Mouse (Mus musculus): ENCODE results near the gene Zfp638. TPM values are rescaled to one million over a fixed set of nuclear protein-coding genes. Genes with fewer than 3 reads are reported as not detected.

Gene Zfp638
- polyA plus RNA-seq, 1 experiment from 2014 or later = 102 TPM

- Histone ChIP-seq H3K4me1 (ENCODE audit: control insufficient read depth, insufficient read depth, low read length) (no peaks in the 10 kb centered on the region), H3K27me3 (ENCODE audit: control insufficient read depth, insufficient read depth, low read length) (no peaks in the 10 kb centered on the region), H3K36me3 (ENCODE audit: control insufficient read depth, insufficient read depth, low read length) (no peaks in the 10 kb centered on the region), H3K4me2 (ENCODE audit: low read depth) (no peak overlapping the region), H3K4me3 (ENCODE audit: low read depth, low read length) (no peak overlapping the region), H3K9me3 (ENCODE audit: control insufficient read depth, low read length) (no peaks in the 10 kb centered on the region), H3K9ac (ENCODE audit: low read length) (no peak overlapping the region), H3K27ac (ENCODE audit: low read depth, low read length) (no peak overlapping the region)
- WGBS = 100% methylated on average over 1 of the region's 1 CpGs
- ATAC-seq (ENCODE audit: insufficient read depth, low FRiP score, low TSS enrichment) = no peak
- DNase-seq (ENCODE audit: low spot score) = no peak
Measured at GRCm38 (mm10) chr6:83893584-83893983, 26.7 kb downstream of the Zfp638 start.

- Histone ChIP-seq H3K36me3 (ENCODE audit: control insufficient read depth, insufficient read depth, low read length) (no peaks in the 10 kb centered on the region), H3K27ac (ENCODE audit: low read depth, low read length) (no peak overlapping the region), H3K4me1 (ENCODE audit: control insufficient read depth, insufficient read depth, low read length) (no peaks in the 10 kb centered on the region), H3K27me3 (ENCODE audit: control insufficient read depth, insufficient read depth, low read length) (no peaks in the 10 kb centered on the region), H3K9me3 (ENCODE audit: control insufficient read depth, low read length) (no peaks in the 10 kb centered on the region), H3K4me2 (ENCODE audit: low read depth) (no peak overlapping the region), H3K9ac (ENCODE audit: low read length) (no peak overlapping the region), H3K4me3 (ENCODE audit: low read depth, low read length) (no peak overlapping the region)
- ATAC-seq (ENCODE audit: insufficient read depth, low FRiP score, low TSS enrichment) = no peak
- WGBS = 81% methylated on average over 4 of the region's 4 CpGs
- DNase-seq (ENCODE audit: low spot score) = no peak
Measured at GRCm38 (mm10) chr6:83899142-83899541, 32.2 kb downstream of the Zfp638 start.

- no peaks in the 10 kb centered on the region for H3K9me3 ChIP-seq (ENCODE audit: control insufficient read depth, low read length)
- no peak for ATAC-seq (ENCODE audit: insufficient read depth, low FRiP score, low TSS enrichment)
Measured at GRCm38 (mm10) chr6:83905276-83905675, 38.4 kb downstream of the Zfp638 start.

GRCm38 (mm10) chr6:83906659-83907058, 39.8 kb downstream of the Zfp638 start:
- H3K9ac ChIP-seq (ENCODE audit: low read length) = no peak overlapping the region
- H3K4me3 ChIP-seq (ENCODE audit: low read depth, low read length) = no peak overlapping the region
- no peaks in the 10 kb centered on the region for H3K9me3 ChIP-seq (ENCODE audit: control insufficient read depth, low read length)
- DNase-seq (ENCODE audit: low spot score) = no peak
- H3K4me1 ChIP-seq (ENCODE audit: control insufficient read depth, insufficient read depth, low read length) = no peaks in the 10 kb centered on the region
- H3K4me2 ChIP-seq (ENCODE audit: low read depth) = no peak overlapping the region
- no peaks in the 10 kb centered on the region for H3K27me3 ChIP-seq (ENCODE audit: control insufficient read depth, insufficient read depth, low read length)
- no peak for ATAC-seq (ENCODE audit: insufficient read depth, low FRiP score, low TSS enrichment)
- no peak overlapping the region for H3K27ac ChIP-seq (ENCODE audit: low read depth, low read length)
- no peaks in the 10 kb centered on the region for H3K36me3 ChIP-seq (ENCODE audit: control insufficient read depth, insufficient read depth, low read length)

More at GRCm38 (mm10) chr6:83905276-83905675, 38.4 kb downstream of the Zfp638 start:
- no peaks in the 10 kb centered on the region for H3K27me3 ChIP-seq (ENCODE audit: control insufficient read depth, insufficient read depth, low read length)
- WGBS = 77% methylated on average over 1 of the region's 1 CpGs
- H3K27ac ChIP-seq (ENCODE audit: low read depth, low read length) = no peak overlapping the region
- H3K4me1 ChIP-seq (ENCODE audit: control insufficient read depth, insufficient read depth, low read length) = no peaks in the 10 kb centered on the region
- no peaks in the 10 kb centered on the region for H3K36me3 ChIP-seq (ENCODE audit: control insufficient read depth, insufficient read depth, low read length)
- no peak for DNase-seq (ENCODE audit: low spot score)
- H3K4me3 ChIP-seq (ENCODE audit: low read depth, low read length) = no peak overlapping the region
- no peak overlapping the region for H3K4me2 ChIP-seq (ENCODE audit: low read depth)
- no peak overlapping the region for H3K9ac ChIP-seq (ENCODE audit: low read length)

- H3K27me3 ChIP-seq (ENCODE audit: control insufficient read depth, insufficient read depth, low read length) = no peaks in the 10 kb centered on the region
- ATAC-seq (ENCODE audit: insufficient read depth, low FRiP score, low TSS enrichment) (no peak), DNase-seq (ENCODE audit: low spot score) (no peak)
- no peaks in the 10 kb centered on the region for H3K4me1 ChIP-seq (ENCODE audit: control insufficient read depth, insufficient read depth, low read length)
- no peak overlapping the region for H3K4me3 ChIP-seq (ENCODE audit: low read depth, low read length)
- no peak overlapping the region for H3K27ac ChIP-seq (ENCODE audit: low read depth, low read length)
- no peak overlapping the region for H3K9ac ChIP-seq (ENCODE audit: low read length)
- no peaks in the 10 kb centered on the region for H3K9me3 ChIP-seq (ENCODE audit: control insufficient read depth, low read length)
- WGBS = 35% methylated on average over 4 of the region's 4 CpGs
- no peak overlapping the region for H3K4me2 ChIP-seq (ENCODE audit: low read depth)
- no peaks in the 10 kb centered on the region for H3K36me3 ChIP-seq (ENCODE audit: control insufficient read depth, insufficient read depth, low read length)
Measured at GRCm38 (mm10) chr6:83908386-83908785, 41.5 kb downstream of the Zfp638 start.

GRCm38 (mm10) chr6:83913710-83914109, 46.8 kb downstream of the Zfp638 start:
- ATAC-seq (ENCODE audit: insufficient read depth, low FRiP score, low TSS enrichment) (no peak; the same call in 1 of the 2 replicates), DNase-seq (ENCODE audit: low spot score) (no peak)
- WGBS = 50% methylated on average over 4 of the region's 4 CpGs
- Histone ChIP-seq H3K9me3 (ENCODE audit: control insufficient read depth, low read length) (no peaks in the 10 kb centered on the region), H3K4me1 (ENCODE audit: control insufficient read depth, insufficient read depth, low read length) (no peaks in the 10 kb centered on the region), H3K9ac (ENCODE audit: low read length) (no peak overlapping the region), H3K36me3 (ENCODE audit: control insufficient read depth, insufficient read depth, low read length) (no peaks in the 10 kb centered on the region), H3K27ac (ENCODE audit: low read depth, low read length) (no peak overlapping the region), H3K4me2 (ENCODE audit: low read depth) (no peak overlapping the region), H3K27me3 (ENCODE audit: control insufficient read depth, insufficient read depth, low read length) (no peaks in the 10 kb centered on the region), H3K4me3 (ENCODE audit: low read depth, low read length) (no peak overlapping the region; the same call in 1 of the 2 replicates)

- H3K9me3 ChIP-seq (ENCODE audit: control insufficient read depth, low read length) = no peaks in the 10 kb centered on the region
- H3K4me2 ChIP-seq (ENCODE audit: low read depth) = peak overlapping the region; percentile 65
- peak; percentile 96 for ATAC-seq (ENCODE audit: insufficient read depth, low FRiP score, low TSS enrichment)
- no peaks in the 10 kb centered on the region for H3K27me3 ChIP-seq (ENCODE audit: control insufficient read depth, insufficient read depth, low read length)
- DNase-seq (ENCODE audit: low spot score) = peak; percentile 99
- WGBS = under 1% methylated on average over 49 of the region's 50 CpGs
- H3K36me3 ChIP-seq (ENCODE audit: control insufficient read depth, insufficient read depth, low read length) = no peaks in the 10 kb centered on the region
- H3K4me1 ChIP-seq (ENCODE audit: control insufficient read depth, insufficient read depth, low read length) = no peaks in the 10 kb centered on the region
- H3K9ac ChIP-seq (ENCODE audit: low read length) = peak overlapping the region; percentile 100
- H3K27ac ChIP-seq (ENCODE audit: low read depth, low read length) = peak overlapping the region; percentile 94
- peak overlapping the region; percentile 99 for H3K4me3 ChIP-seq (ENCODE audit: low read depth, low read length)
Measured at GRCm38 (mm10) chr6:83914183-83914719, 47.3 kb downstream of the Zfp638 start.

- Histone ChIP-seq H3K27me3 (ENCODE audit: control insufficient read depth, insufficient read depth, low read length) (no peaks in the 10 kb centered on the region), H3K4me1 (ENCODE audit: control insufficient read depth, insufficient read depth, low read length) (no peaks in the 10 kb centered on the region), H3K4me3 (ENCODE audit: low read depth, low read length) (peak overlapping the region; percentile 99), H3K9ac (ENCODE audit: low read length) (peak overlapping the region; percentile 100), H3K9me3 (ENCODE audit: control insufficient read depth, low read length) (no peaks in the 10 kb centered on the region), H3K36me3 (ENCODE audit: control insufficient read depth, insufficient read depth, low read length) (no peaks in the 10 kb centered on the region), H3K4me2 (ENCODE audit: low read depth) (peak overlapping the region; percentile 65), H3K27ac (ENCODE audit: low read depth, low read length) (peak overlapping the region; percentile 94)
- ATAC-seq (ENCODE audit: insufficient read depth, low FRiP score, low TSS enrichment) (peak; percentile 60), DNase-seq (ENCODE audit: low spot score) (no peak)
- WGBS = under 1% methylated on average over 34 of the region's 40 CpGs
Measured at GRCm38 (mm10) chr6:83914720-83915271, 47.9 kb downstream of the Zfp638 start.

- Histone ChIP-seq H3K4me3 (ENCODE audit: low read depth, low read length) (no peak overlapping the region), H3K36me3 (ENCODE audit: control insufficient read depth, insufficient read depth, low read length) (no peaks in the 10 kb centered on the region; the same call in 1 of the 2 replicates), H3K4me2 (ENCODE audit: low read depth) (no peak overlapping the region), H3K27me3 (ENCODE audit: control insufficient read depth, insufficient read depth, low read length) (no peaks in the 10 kb centered on the region), H3K9ac (ENCODE audit: low read length) (no peak overlapping the region), H3K4me1 (ENCODE audit: control insufficient read depth, insufficient read depth, low read length) (no peaks in the 10 kb centered on the region), H3K27ac (ENCODE audit: low read depth, low read length) (no peak overlapping the region), H3K9me3 (ENCODE audit: control insufficient read depth, low read length) (no peaks in the 10 kb centered on the region)
- ATAC-seq (ENCODE audit: insufficient read depth, low FRiP score, low TSS enrichment) (no peak), DNase-seq (ENCODE audit: low spot score) (no peak)
- 86% methylated on average over 1 of the region's 1 CpGs for WGBS
Measured at GRCm38 (mm10) chr6:83927418-83927817, 60.5 kb downstream of the Zfp638 start.
